Comparison of ENCODE assay signal across 9 mouse cellular contexts in genomic region chr6:57570170-57570974, GRCm38 (mm10). TPM values are rescaled to one million over a fixed set of nuclear protein-coding genes. Genes with fewer than 3 reads are reported as not detected.
DNase-seq lines count a peak whose midpoint lies in the region.
"Had no signal": no experiment of that assay in that cellular context is flagged by ENCODE, and none has a peak within 500 bp of the region (broad histone marks: within the 10 kb centered on the region; RNA-seq: fewer than 3 reads in every experiment).

No protein-coding gene starts in this region.

- peak; percentile 50 for DNase-seq in gastrocnemius, adult 18-20 months (ENCODE audit: low spot score)
- DNase-seq in gastrocnemius, postnatal 25 days, result no peak
- peak; percentile 39 to 57 for DNase-seq in CD8-positive naive resting alpha-beta T cell, adult 2 months (ENCODE audit: low read depth in 2 of 2, low spot score in 2 of 2)
- DNase-seq in cerebellum, adult 8-10 months, result peak; percentile 40
- peak; percentile 68 for DNase-seq in forelimb bud, embryonic 11.5 days (ENCODE audit: low read depth, low spot score)
- DNase-seq in kidney, postnatal 14 days, result peak; percentile 52
- peak; percentile 69 for DNase-seq in lung, postnatal 10 days
- peak; percentile 43 for DNase-seq in retina, postnatal 7 days (ENCODE audit: low read depth, low spot score)
- DNase-seq: liver, embryonic 13.5 days had no signal

RNA-seq across cellular contexts. Expression of gene Herc6, which starts 10.4 kb away (rescaled TPM):
- total RNA-seq in gastrocnemius, adult 18-20 months (2021), result 1 to 10 TPM in 1 of 2 experiments, under 1 TPM in 1; 0.34 to 1.2 TPM
- 1 to 10 TPM in 1 of 2 experiments, under 1 TPM in 1; 0.41 to 1.6 TPM for total RNA-seq in gastrocnemius, postnatal 25 days (2021)

RNA-seq across cellular contexts. Expression of gene Ppm1k, which starts 35.1 kb away (rescaled TPM):
- 10 to 100 TPM; 13.9 to 16.0 TPM for total RNA-seq in gastrocnemius, adult 18-20 months (2021)
- total RNA-seq in gastrocnemius, postnatal 25 days (2021), result 10 to 100 TPM; 11.2 to 14.1 TPM
